Mouse (Mus musculus): ENCODE results near the gene Cib1. TPM values are rescaled to one million over a fixed set of nuclear protein-coding genes. Genes with fewer than 3 reads are reported as not detected.

Gene Cib1
- polyA plus RNA-seq, 1 experiment from 2014 or later, result 65.6 TPM

DNA sequence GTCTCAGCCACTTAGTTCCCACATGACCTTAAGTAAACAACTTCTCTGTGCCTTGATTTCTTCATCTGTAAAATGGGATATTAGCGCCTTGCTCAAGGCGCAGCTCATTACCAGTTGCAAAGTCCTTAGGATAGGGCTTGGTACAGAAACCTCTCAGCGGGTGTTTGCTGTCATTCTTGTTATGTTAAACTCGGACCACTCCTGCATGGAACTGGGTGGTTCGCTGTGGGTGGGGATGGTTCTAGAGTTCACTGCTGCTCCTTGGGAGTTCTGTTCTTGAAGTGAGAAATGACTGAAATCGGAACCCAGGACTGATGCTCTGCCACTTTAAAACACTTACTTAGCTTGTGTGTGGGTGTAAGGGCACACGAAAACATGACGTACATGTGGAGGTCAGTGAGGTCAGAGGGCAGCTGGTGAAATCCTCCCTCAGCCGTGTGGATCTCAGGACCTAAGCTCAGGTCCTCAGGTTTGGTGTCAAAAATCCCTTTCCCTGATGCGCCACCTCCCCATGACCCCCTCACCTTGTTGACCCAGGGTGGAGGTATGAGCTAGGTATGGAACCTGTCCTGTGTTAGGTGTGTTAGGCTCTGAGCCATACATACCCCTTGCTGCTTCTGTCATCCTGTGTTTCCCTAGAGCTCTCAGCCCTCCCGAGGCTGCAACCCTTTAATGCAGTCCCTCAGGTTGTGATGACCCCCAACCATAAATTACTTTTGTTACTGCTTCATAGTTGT, 32.6 kb downstream of the Cib1 start:
- Histone ChIP-seq H3K4me3 (ENCODE audit: low read length) (no peak overlapping the region), H3K9me3 (replicated peaks; ENCODE audit: control insufficient read depth, low read length) (no peaks in the 10 kb centered on the region), H3K36me3 (ENCODE audit: control insufficient read depth, insufficient read depth) (no peaks in the 10 kb centered on the region), H3K4me2 (ENCODE audit: low read depth, low read length) (peak overlapping the region; percentile 81), H3K27me3 (ENCODE audit: control insufficient read depth, insufficient read depth, low read length) (no peaks in the 10 kb centered on the region), H3K9ac (ENCODE audit: low read length) (no peak overlapping the region), H3K27ac (ENCODE audit: low read length) (no peak overlapping the region), H3K4me1 (ENCODE audit: control insufficient read depth, insufficient read depth, low read length) (peaks cover 28% of the 10 kb centered on the region)
- WGBS, result 81% methylated on average over 11 of the region's 11 CpGs
- ATAC-seq (replicated peaks; ENCODE audit: extremely low read depth, insufficient read depth, low FRiP score), result no peak

DNA sequence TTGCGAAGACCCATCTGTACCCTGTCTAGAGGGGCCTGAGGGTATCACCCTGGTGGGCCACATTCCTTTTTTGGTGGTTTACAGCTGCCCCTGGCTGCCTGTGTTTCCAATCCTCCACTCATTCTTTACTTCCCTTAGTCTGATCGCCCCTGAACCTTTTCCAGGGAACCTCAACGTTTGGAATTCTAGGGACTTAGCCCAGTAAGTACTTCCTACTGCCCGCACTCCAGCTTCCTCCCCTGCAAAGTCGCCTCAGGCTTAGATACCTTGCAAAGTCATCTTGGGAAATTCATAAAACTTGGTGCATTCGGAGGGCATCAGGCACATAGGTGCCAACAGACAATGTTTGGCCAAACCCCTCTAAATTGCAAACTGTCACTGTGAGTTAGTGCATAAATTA, 33.3 kb downstream of the Cib1 start:
- peak overlapping the region; percentile 81 for H3K4me2 ChIP-seq (ENCODE audit: low read depth, low read length)
- no peak for ATAC-seq (replicated peaks; ENCODE audit: extremely low read depth, insufficient read depth, low FRiP score)
- H3K4me1 ChIP-seq (ENCODE audit: control insufficient read depth, insufficient read depth, low read length), result peaks cover 30% of the 10 kb centered on the region
- no peaks in the 10 kb centered on the region for H3K36me3 ChIP-seq (ENCODE audit: control insufficient read depth, insufficient read depth)
- H3K9ac ChIP-seq (ENCODE audit: low read length), result peak overlapping the region; percentile 76
- H3K4me3 ChIP-seq (ENCODE audit: low read length), result peak overlapping the region; percentile 68
- WGBS, result 39% methylated on average over 6 of the region's 6 CpGs
- peak overlapping the region; percentile 84; the same call in 1 of the 2 replicates for H3K27ac ChIP-seq (ENCODE audit: low read length)
- H3K9me3 ChIP-seq (replicated peaks; ENCODE audit: control insufficient read depth, low read length), result no peaks in the 10 kb centered on the region
- no peaks in the 10 kb centered on the region for H3K27me3 ChIP-seq (ENCODE audit: control insufficient read depth, insufficient read depth, low read length)

DNA sequence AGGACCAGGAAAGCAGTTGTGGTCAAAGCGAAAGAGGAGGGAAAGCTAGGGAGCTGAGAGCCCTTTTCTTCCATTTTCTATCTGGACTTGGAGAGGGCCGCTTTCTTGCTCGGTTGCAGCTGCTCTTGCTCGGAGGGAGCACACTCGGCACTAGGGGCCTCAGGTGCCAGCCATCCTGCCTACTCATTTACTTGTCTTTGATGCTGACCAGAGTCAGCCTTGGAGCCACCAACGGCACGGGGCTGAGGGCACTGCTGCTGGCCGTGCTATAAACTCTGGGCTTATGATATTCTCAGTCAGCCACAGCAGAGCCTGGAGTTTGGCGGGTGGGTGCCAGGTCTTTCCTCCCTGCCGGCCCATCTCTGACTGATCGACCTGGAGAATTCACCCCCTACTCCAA, 33.8 kb downstream of the Cib1 start:
- WGBS, result 2% methylated on average over 11 of the region's 11 CpGs

DNA sequence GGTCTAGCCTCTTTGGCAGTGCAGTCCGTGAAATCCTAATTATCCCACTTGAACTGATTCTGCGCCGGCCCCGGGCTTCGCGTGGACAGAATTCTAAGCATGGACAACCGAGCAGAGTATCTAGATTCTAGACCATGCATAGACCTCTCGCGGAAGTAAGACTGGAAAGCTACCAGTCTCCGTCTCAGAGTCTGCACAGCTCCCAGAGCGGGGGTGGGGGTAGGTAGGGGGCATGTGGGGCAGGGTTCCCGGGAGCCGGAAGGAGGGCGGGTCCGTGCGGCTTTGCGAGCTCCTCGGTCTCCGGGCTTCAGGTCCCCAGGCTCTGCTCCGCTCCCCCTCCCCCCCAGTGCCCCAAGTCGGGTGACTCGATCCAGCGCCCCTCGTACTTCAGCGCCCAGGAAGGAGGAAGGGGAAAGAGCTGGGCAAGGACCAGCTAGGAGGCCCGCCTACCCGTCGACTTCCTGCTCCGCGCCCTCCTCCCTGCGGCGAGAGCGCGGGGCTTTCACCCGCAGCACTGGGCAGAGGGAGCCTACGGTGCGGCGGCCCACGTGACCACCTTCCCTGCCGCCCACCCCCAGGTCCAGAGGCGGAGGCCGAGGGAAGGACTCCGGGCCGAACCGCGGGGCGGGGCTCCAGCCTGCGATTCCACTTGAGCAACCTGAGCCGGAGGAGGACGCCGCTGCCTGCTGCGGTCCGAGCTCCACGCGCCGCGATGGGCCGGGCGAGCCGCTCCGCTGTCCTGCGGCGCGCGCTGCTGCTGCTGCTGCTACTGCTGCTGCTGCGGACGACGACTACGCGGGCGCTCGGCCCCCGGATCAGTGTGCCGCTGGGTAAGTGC, 34.5 kb downstream of the Cib1 start:
- WGBS, result under 1% methylated on average over 65 of the region's 74 CpGs
- peaks cover 27% of the 10 kb centered on the region for H3K4me1 ChIP-seq (ENCODE audit: control insufficient read depth, insufficient read depth, low read length)
- peak overlapping the region; percentile 68 for H3K4me3 ChIP-seq (ENCODE audit: low read length)
- ATAC-seq (replicated peaks; ENCODE audit: extremely low read depth, insufficient read depth, low FRiP score), result peak; percentile 83
- H3K27ac ChIP-seq (ENCODE audit: low read length), result peak overlapping the region; percentile 84
- no peaks in the 10 kb centered on the region for H3K27me3 ChIP-seq (ENCODE audit: control insufficient read depth, insufficient read depth, low read length)
- no peaks in the 10 kb centered on the region for H3K9me3 ChIP-seq (replicated peaks; ENCODE audit: control insufficient read depth, low read length)
- no peaks in the 10 kb centered on the region for H3K36me3 ChIP-seq (ENCODE audit: control insufficient read depth, insufficient read depth)
- H3K9ac ChIP-seq (ENCODE audit: low read length), result peak overlapping the region; percentile 76
- H3K4me2 ChIP-seq (ENCODE audit: low read depth, low read length), result peak overlapping the region; percentile 81

More for the DNA sequence above, 33.8 kb downstream of the Cib1 start:
- Histone ChIP-seq H3K4me3 (ENCODE audit: low read length) (peak overlapping the region; percentile 68), H3K27me3 (ENCODE audit: control insufficient read depth, insufficient read depth, low read length) (no peaks in the 10 kb centered on the region), H3K9me3 (replicated peaks; ENCODE audit: control insufficient read depth, low read length) (no peaks in the 10 kb centered on the region), H3K27ac (ENCODE audit: low read length) (peak overlapping the region; percentile 84), H3K4me2 (ENCODE audit: low read depth, low read length) (peak overlapping the region; percentile 81), H3K4me1 (ENCODE audit: control insufficient read depth, insufficient read depth, low read length) (peaks cover 30% of the 10 kb centered on the region), H3K36me3 (ENCODE audit: control insufficient read depth, insufficient read depth) (no peaks in the 10 kb centered on the region), H3K9ac (ENCODE audit: low read length) (peak overlapping the region; percentile 76)
- ATAC-seq (replicated peaks; ENCODE audit: extremely low read depth, insufficient read depth, low FRiP score), result no peak

DNA sequence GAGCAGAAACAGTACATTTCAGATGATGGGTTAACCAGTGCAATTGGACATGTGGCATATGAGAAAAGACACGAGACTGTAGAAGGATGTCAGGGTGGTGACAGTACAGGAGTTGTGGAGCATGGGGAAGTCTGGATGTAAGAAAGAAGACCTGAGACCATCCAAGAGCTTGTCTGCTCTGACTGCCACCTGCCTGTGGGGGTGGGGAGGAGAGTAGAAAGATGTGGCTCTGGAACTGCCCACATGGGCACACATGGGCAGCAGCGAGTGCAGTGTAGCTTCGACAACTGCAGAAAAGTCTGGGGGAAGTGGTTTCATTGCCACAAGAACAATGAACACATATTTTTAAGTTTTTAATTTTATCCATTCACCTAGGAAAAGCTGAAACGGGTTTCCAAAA, 35.2 kb downstream of the Cib1 start:
- no peaks in the 10 kb centered on the region for H3K27me3 ChIP-seq (ENCODE audit: control insufficient read depth, insufficient read depth, low read length)
- H3K4me1 ChIP-seq (ENCODE audit: control insufficient read depth, insufficient read depth, low read length), result peaks cover 30% of the 10 kb centered on the region
- peak overlapping the region; percentile 81 for H3K4me2 ChIP-seq (ENCODE audit: low read depth, low read length)
- no peak overlapping the region for H3K9ac ChIP-seq (ENCODE audit: low read length)
- H3K36me3 ChIP-seq (ENCODE audit: control insufficient read depth, insufficient read depth), result no peaks in the 10 kb centered on the region
- ATAC-seq (replicated peaks; ENCODE audit: extremely low read depth, insufficient read depth, low FRiP score), result no peak
- peak overlapping the region; percentile 84 for H3K27ac ChIP-seq (ENCODE audit: low read length)
- WGBS, result 28% methylated on average over 4 of the region's 4 CpGs
- H3K9me3 ChIP-seq (replicated peaks; ENCODE audit: control insufficient read depth, low read length), result no peaks in the 10 kb centered on the region
- no peak overlapping the region; the same call in 1 of the 2 replicates for H3K4me3 ChIP-seq (ENCODE audit: low read length)

DNA sequence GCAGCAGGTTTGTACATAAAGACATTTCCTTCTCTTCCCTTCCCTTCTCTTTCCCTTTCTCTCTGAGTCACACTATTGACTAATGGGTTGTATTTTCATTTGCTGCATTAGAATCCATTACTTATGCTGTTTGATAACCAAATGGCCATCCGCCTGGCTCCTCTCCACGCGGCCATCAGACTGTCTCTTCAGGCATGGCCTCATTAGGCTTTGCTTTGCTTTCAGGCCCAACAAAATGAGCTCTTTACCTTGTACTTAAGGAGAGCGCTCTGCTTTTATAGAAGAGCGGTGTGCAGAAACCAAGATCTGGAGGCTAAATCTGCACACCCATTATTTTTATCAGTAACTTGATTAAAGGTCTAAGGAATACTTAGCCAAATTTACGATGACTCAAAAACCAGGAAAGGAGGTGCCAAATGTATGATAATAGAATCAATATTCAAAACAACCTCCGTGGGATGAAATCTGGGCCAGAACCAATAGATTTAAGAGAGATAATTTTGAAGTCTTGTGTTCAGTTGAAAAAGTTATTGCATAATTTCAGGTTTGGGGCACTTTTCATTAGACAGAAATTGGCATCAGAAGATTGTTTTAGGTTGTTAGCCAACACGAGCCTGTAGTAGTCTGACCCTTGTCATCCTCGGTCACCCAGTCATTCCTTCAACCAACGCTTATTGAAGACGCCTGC, 36.9 kb downstream of the Cib1 start:
- H3K27me3 ChIP-seq (ENCODE audit: control insufficient read depth, insufficient read depth, low read length), result no peaks in the 10 kb centered on the region
- WGBS, result 86% methylated on average over 10 of the region's 11 CpGs
- H3K4me3 ChIP-seq (ENCODE audit: low read length), result no peak overlapping the region
- ATAC-seq (replicated peaks; ENCODE audit: extremely low read depth, insufficient read depth, low FRiP score), result no peak
- H3K27ac ChIP-seq (ENCODE audit: low read length), result no peak overlapping the region
- peaks cover 46% of the 10 kb centered on the region for H3K4me1 ChIP-seq (ENCODE audit: control insufficient read depth, insufficient read depth, low read length)
- no peak overlapping the region for H3K4me2 ChIP-seq (ENCODE audit: low read depth, low read length)
- no peaks in the 10 kb centered on the region for H3K36me3 ChIP-seq (ENCODE audit: control insufficient read depth, insufficient read depth)
- no peaks in the 10 kb centered on the region for H3K9me3 ChIP-seq (replicated peaks; ENCODE audit: control insufficient read depth, low read length)
- H3K9ac ChIP-seq (ENCODE audit: low read length), result no peak overlapping the region

DNA sequence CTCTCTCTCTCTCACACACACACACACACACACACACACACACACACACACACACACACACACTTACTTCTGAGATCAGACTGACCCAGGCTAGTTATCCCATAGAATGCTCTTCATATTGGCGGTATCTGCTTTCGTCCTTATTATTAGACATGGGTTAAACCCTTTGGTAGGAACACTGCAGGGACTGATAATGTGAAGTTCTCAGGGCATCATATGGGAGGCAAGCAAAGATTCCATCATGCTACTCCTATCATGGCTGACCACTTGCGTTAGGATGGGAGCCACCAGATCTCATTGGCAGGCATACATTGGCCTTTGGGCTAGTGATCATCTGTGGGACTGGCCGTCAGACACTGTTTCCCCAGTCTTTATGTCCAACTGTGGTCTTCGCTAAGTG, 37.5 kb downstream of the Cib1 start:
- Histone ChIP-seq H3K4me2 (ENCODE audit: low read depth, low read length) (no peak overlapping the region), H3K9ac (ENCODE audit: low read length) (no peak overlapping the region), H3K4me1 (ENCODE audit: control insufficient read depth, insufficient read depth, low read length) (peaks cover 50% of the 10 kb centered on the region), H3K27me3 (ENCODE audit: control insufficient read depth, insufficient read depth, low read length) (no peaks in the 10 kb centered on the region), H3K4me3 (ENCODE audit: low read length) (no peak overlapping the region), H3K27ac (ENCODE audit: low read length) (no peak overlapping the region), H3K9me3 (replicated peaks; ENCODE audit: control insufficient read depth, low read length) (no peaks in the 10 kb centered on the region), H3K36me3 (ENCODE audit: control insufficient read depth, insufficient read depth) (no peaks in the 10 kb centered on the region)
- no peak for ATAC-seq (replicated peaks; ENCODE audit: extremely low read depth, insufficient read depth, low FRiP score)
- 89% methylated on average over 5 of the region's 5 CpGs for WGBS

- H3K9me3 ChIP-seq (replicated peaks; ENCODE audit: control insufficient read depth, low read length), result no peaks in the 10 kb centered on the region
- no peak overlapping the region for H3K4me2 ChIP-seq (ENCODE audit: low read depth, low read length)
- H3K9ac ChIP-seq (ENCODE audit: low read length), result no peak overlapping the region
- no peak for ATAC-seq (replicated peaks; ENCODE audit: extremely low read depth, insufficient read depth, low FRiP score)
- no peak overlapping the region for H3K4me3 ChIP-seq (ENCODE audit: low read length)
- H3K4me1 ChIP-seq (ENCODE audit: control insufficient read depth, insufficient read depth, low read length), result peaks cover 49% of the 10 kb centered on the region
- H3K27ac ChIP-seq (ENCODE audit: low read length), result no peak overlapping the region
- H3K36me3 ChIP-seq (ENCODE audit: control insufficient read depth, insufficient read depth), result no peaks in the 10 kb centered on the region
- H3K27me3 ChIP-seq (ENCODE audit: control insufficient read depth, insufficient read depth, low read length), result no peaks in the 10 kb centered on the region
- WGBS, result 73% methylated on average over 13 of the region's 13 CpGs
These were observed 38.5 kb downstream of the Cib1 start for GRCm38 (mm10) chr7:80193941-80194739.
